ENCODE assay signal across 8 mouse cellular contexts in genomic region chr6:108827336-108827920, GRCm38 (mm10). TPM values are rescaled to one million over a fixed set of nuclear protein-coding genes. Genes with fewer than 3 reads are reported as not detected.
DNase-seq lines count a peak whose midpoint lies in the region; ATAC-seq and TF ChIP-seq lines count a peak whose summit lies in the region.

No protein-coding gene starts in this region.

- H3K27me3 ChIP-seq in heart, embryonic 13.5 days (replicated peaks), result no peaks in the 10 kb centered on the region
- H3K27me3 ChIP-seq in G1E (ENCODE audit: insufficient read depth, low read length), result no peaks in the 10 kb centered on the region
- no peaks in the 10 kb centered on the region for H3K27me3 ChIP-seq in hindbrain, embryonic 12.5 days
- no peaks in the 10 kb centered on the region for H3K27me3 ChIP-seq in midbrain, embryonic 12.5 days

- WGBS in heart, embryonic 13.5 days, result 23% methylated on average over 5 of the region's 5 CpGs
- WGBS in hindbrain, embryonic 12.5 days, result 29% methylated on average over 5 of the region's 5 CpGs
- WGBS in midbrain, embryonic 12.5 days, result 21% methylated on average over 5 of the region's 5 CpGs

- H3K27ac ChIP-seq in heart, embryonic 13.5 days (replicated peaks), result no peak overlapping the region
- no peak overlapping the region for H3K27ac ChIP-seq in hindbrain, embryonic 12.5 days
- H3K27ac ChIP-seq in midbrain, embryonic 12.5 days (replicated peaks), result no peak overlapping the region

- H3K9ac ChIP-seq in heart, embryonic 13.5 days, result peak overlapping the region; percentile 94
- no peak overlapping the region for H3K9ac ChIP-seq in hindbrain, embryonic 12.5 days
- no peak overlapping the region for H3K9ac ChIP-seq in midbrain, embryonic 12.5 days (replicated peaks)

- no peaks in the 10 kb centered on the region for H3K9me3 ChIP-seq in heart, embryonic 13.5 days
- no peaks in the 10 kb centered on the region for H3K9me3 ChIP-seq in G1E (replicated peaks)
- H3K9me3 ChIP-seq in hindbrain, embryonic 12.5 days (replicated peaks), result no peaks in the 10 kb centered on the region
- H3K9me3 ChIP-seq in midbrain, embryonic 12.5 days, result no peaks in the 10 kb centered on the region

- no peak for DNase-seq in heart, postnatal 4 days
- DNase-seq in G1E (ENCODE audit: low spot score), result no peak
- no peak for DNase-seq in thymus, postnatal 36 days
- DNase-seq in layer of hippocampus, adult 9-10 months (ENCODE audit: low spot score), result no peak

- peak overlapping the region; percentile 96 for H3K4me3 ChIP-seq in heart, embryonic 13.5 days
- peak overlapping the region; percentile 95 for H3K4me3 ChIP-seq in G1E (ENCODE audit: low read depth, low read length)
- H3K4me3 ChIP-seq in hindbrain, embryonic 12.5 days, result peak overlapping the region; percentile 71; the same call in 1 of the 2 replicates
- H3K4me3 ChIP-seq in midbrain, embryonic 12.5 days, result 0 out of 2 replicates have a peak overlapping the region, but pooled peaks have one; percentile 68

- ATAC-seq in heart, embryonic 13.5 days (ENCODE audit: extremely low read depth, insufficient number of reproducible peaks, low FRiP score, low TSS enrichment), result no peak
- ATAC-seq in G1E (ENCODE audit: extremely low read depth, insufficient number of reproducible peaks, low FRiP score, poor library complexity, severe bottlenecking), result no peak
- ATAC-seq in hindbrain, embryonic 12.5 days (ENCODE audit: low FRiP score), result no peak
- ATAC-seq in midbrain, embryonic 12.5 days (ENCODE audit: low FRiP score, low read depth), result no peak
- ATAC-seq in megakaryocyte-erythroid progenitor cell, adult 5-6 weeks (replicated peaks; ENCODE audit: low FRiP score, low TSS enrichment, poor library complexity, severe bottlenecking), result no peak

- peaks cover 18% of the 10 kb centered on the region for H3K4me1 ChIP-seq in heart, embryonic 13.5 days
- peaks cover 41% of the 10 kb centered on the region for H3K4me1 ChIP-seq in G1E (ENCODE audit: insufficient read depth, low read depth, low read length)
- H3K4me1 ChIP-seq in hindbrain, embryonic 12.5 days, result peaks cover 18% of the 10 kb centered on the region
- H3K4me1 ChIP-seq in midbrain, embryonic 12.5 days, result peaks cover 19% of the 10 kb centered on the region

- H3K4me2 ChIP-seq in heart, embryonic 13.5 days, result peak overlapping the region; percentile 89
- H3K4me2 ChIP-seq in hindbrain, embryonic 12.5 days (replicated peaks), result peak overlapping the region; percentile 80
- H3K4me2 ChIP-seq in midbrain, embryonic 12.5 days (replicated peaks), result peak overlapping the region; percentile 79

- H3K36me3 ChIP-seq in heart, embryonic 13.5 days, result peaks cover 21% of the 10 kb centered on the region
- peaks cover 48% of the 10 kb centered on the region for H3K36me3 ChIP-seq in G1E (replicated peaks)
- H3K36me3 ChIP-seq in hindbrain, embryonic 12.5 days, result peaks cover 16% of the 10 kb centered on the region
- peaks cover 11% of the 10 kb centered on the region; the same call in 1 of the 2 replicates for H3K36me3 ChIP-seq in midbrain, embryonic 12.5 days

- no peak for TF ChIP-seq CTCF in G1E (IDR thresholded peaks at IDR 0.05; ENCODE audit: low read depth, low read length)

RNA-seq across cellular contexts. Expression of gene Edem1, which starts 1.0 kb away (rescaled TPM):
- 10.2 and 14.1 TPM in 2 replicates for polyA plus RNA-seq in heart, embryonic 13.5 days (2015; fragmentation: Nextera tagmentation; extraction: Ambion mirVana)
- total RNA-seq in heart, postnatal 4 days (2021), result 10 to 100 TPM; 14.2 to 22.3 TPM
- total RNA-seq in G1E (2014; fragmentation: Nextera tagmentation), result 58.4 and 66.1 TPM in 2 replicates
- total RNA-seq in G1E (2017), result 79.5 and 84.2 TPM in 2 replicates
- 9.6 and 10.3 TPM in 2 replicates for polyA plus RNA-seq in G1E (2012)
- 18.5 and 19.2 TPM in 2 replicates for polyA plus RNA-seq in hindbrain, embryonic 12.5 days (2016; fragmentation: Nextera tagmentation; extraction: Ambion mirVana)
- polyA plus RNA-seq in midbrain, embryonic 12.5 days (2016; fragmentation: Nextera tagmentation; extraction: Ambion mirVana), result 15.0 and 19.8 TPM in 2 replicates
- total RNA-seq in megakaryocyte-erythroid progenitor cell, adult 5-6 weeks (2014; fragmentation: Nextera tagmentation), result 11.9 and 19.7 TPM in 2 replicates
- total RNA-seq in megakaryocyte-erythroid progenitor cell, adult 5-6 weeks (2017), result 11.9 and 12.9 TPM in 2 replicates

RNA-seq across cellular contexts. Expression of gene Arl8b, which starts 44.5 kb away (rescaled TPM):
- polyA plus RNA-seq in heart, embryonic 13.5 days (2015; fragmentation: Nextera tagmentation; extraction: Ambion mirVana), result 57.8 and 63.2 TPM in 2 replicates
- 10 to 100 TPM; 77.8 to 79.9 TPM for total RNA-seq in heart, postnatal 4 days (2021)
- total RNA-seq in G1E (2014; fragmentation: Nextera tagmentation), result 400 and 537 TPM in 2 replicates
- 168 and 207 TPM in 2 replicates for total RNA-seq in G1E (2017)
- 18.8 and 20.9 TPM in 2 replicates for polyA plus RNA-seq in G1E (2012)
- 76.1 and 86.7 TPM in 2 replicates for polyA plus RNA-seq in hindbrain, embryonic 12.5 days (2016; fragmentation: Nextera tagmentation; extraction: Ambion mirVana)
- polyA plus RNA-seq in midbrain, embryonic 12.5 days (2016; fragmentation: Nextera tagmentation; extraction: Ambion mirVana), result 74.2 and 75.5 TPM in 2 replicates
- total RNA-seq in megakaryocyte-erythroid progenitor cell, adult 5-6 weeks (2014; fragmentation: Nextera tagmentation), result 50.7 and 76.2 TPM in 2 replicates
- 55.7 and 58.4 TPM in 2 replicates for total RNA-seq in megakaryocyte-erythroid progenitor cell, adult 5-6 weeks (2017)
